Comparison of ENCODE assay signal across 16 mouse cellular contexts in the genomic region with DNA sequence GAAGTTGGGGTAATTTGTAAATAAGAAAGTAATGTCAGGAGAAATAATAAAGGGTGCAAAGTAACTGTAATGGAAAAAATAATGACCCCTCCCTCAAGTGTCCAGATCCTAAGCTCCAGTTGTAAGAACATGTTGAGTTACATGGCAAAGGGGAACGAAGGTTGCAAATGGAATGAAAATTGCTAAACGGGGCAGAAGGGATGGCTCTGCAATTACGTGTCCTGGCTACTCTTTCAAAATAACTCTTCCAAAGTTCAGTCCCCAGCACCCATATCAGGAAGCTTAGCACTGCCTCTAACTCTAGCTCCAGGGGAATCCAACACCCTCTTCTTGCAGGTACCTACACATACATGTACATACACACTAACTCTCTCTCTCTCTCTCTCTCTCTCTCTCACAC.
"Had no signal": no experiment of that assay in that cellular context is flagged by ENCODE, and none has a peak within 500 bp of the region (broad histone marks: within the 10 kb centered on the region; RNA-seq: fewer than 3 reads in every experiment).

No protein-coding gene starts in this region.

- H3K36me3 ChIP-seq: lung, embryonic 15.5 days; midbrain, embryonic 12.5 days; midbrain, embryonic 15.5 days; stomach, embryonic 15.5 days had no signal

- ATAC-seq: lung, postnatal 0 days; midbrain, embryonic 15.5 days had no signal

- DNase-seq: lung, adult 2 months; lung, postnatal 14 days; lung, postnatal 36 days; right cerebral cortex, postnatal 14 days; thymus, adult 2 months; thymus, postnatal 25 days; thymus, postnatal 4 days had no signal

- H3K27ac ChIP-seq: lung, embryonic 15.5 days; macrophage; midbrain, embryonic 12.5 days; midbrain, embryonic 15.5 days; neural tube, embryonic 12.5 days; stomach, embryonic 15.5 days; stomach, postnatal 0 days had no signal

- H3K4me3 ChIP-seq: lung, embryonic 15.5 days; megakaryocyte, embryonic 14.5 days; midbrain, embryonic 12.5 days; midbrain, embryonic 15.5 days; neural tube, embryonic 12.5 days; stomach, embryonic 15.5 days had no signal

- H3K9ac ChIP-seq: lung, embryonic 15.5 days; midbrain, embryonic 12.5 days; midbrain, embryonic 15.5 days; neural tube, embryonic 12.5 days; stomach, embryonic 15.5 days had no signal

- H3K27me3 ChIP-seq: lung, embryonic 15.5 days; midbrain, embryonic 12.5 days; midbrain, embryonic 15.5 days; neural tube, embryonic 12.5 days; stomach, embryonic 15.5 days had no signal

- H3K4me2 ChIP-seq: lung, embryonic 15.5 days; midbrain, embryonic 12.5 days; midbrain, embryonic 15.5 days; neural tube, embryonic 12.5 days; stomach, embryonic 15.5 days had no signal

- H3K9me3 ChIP-seq: lung, embryonic 15.5 days; midbrain, embryonic 15.5 days; neural tube, embryonic 12.5 days; stomach, embryonic 15.5 days had no signal
